Comparison of ENCODE assay signal across 9 mouse cellular contexts in the genomic region with DNA sequence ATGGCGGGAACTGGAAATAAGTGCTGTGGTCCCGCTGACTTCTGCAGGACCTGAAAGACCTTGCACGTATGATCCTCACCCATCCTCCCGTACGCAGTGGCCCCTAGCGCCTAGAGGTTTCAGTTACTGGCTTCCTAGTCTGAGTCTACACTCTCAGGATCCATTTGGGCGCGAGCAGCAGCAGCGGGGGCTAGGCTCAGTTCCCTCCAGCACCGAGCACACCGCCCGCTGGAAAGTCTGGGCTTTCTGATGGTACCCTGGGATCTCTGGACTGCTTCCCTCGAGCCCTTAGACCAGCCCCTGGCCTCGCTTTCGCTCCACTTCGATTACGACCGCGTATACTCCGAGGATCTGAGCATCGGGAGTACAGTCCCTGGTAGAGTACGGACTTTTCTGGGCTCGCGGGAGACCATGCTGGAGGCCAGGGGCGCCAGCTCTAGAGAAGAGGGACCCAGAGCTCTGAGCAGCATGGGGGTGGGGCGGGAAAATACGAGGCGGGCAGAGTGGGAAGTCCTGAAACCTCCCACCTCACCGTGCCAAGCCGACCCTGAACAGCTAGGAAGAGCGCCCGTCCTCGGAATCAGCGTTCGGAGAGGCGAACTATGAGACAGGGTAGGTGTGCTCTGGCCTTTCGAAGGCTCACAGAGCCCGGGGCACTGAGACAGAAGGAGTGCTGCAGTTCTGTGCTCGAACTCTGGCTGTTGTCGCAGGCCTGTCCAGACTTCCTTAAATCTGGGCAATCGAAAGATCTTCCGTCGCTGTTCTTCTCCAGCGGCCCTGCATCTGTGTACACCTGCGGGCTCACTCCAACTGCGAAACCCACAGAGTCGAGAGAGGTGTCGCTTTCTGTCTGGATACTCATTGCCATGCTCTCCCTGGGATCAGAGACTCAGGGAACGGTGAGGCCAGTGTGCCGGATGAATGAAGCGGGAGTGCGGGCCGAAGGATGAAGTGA. TPM values are rescaled to one million over a fixed set of nuclear protein-coding genes. Genes with fewer than 3 reads are reported as not detected.
DNase-seq lines count a peak whose midpoint lies in the region; ATAC-seq and TF ChIP-seq lines count a peak whose summit lies in the region.
"Had no signal": no experiment of that assay in that cellular context is flagged by ENCODE, and none has a peak within 500 bp of the region (broad histone marks: within the 10 kb centered on the region; RNA-seq: fewer than 3 reads in every experiment).

No protein-coding gene starts in this region.

- H3K36me3 ChIP-seq in heart, embryonic 10.5 days = peaks cover 1% of the 10 kb centered on the region; the same call in 1 of the 2 replicates
- no peaks in the 10 kb centered on the region for H3K36me3 ChIP-seq in midbrain, embryonic 12.5 days

- TF ChIP-seq CTCF in brain, embryonic 14.5 days (IDR thresholded peaks at IDR 0.05; ENCODE audit: borderline replicate concordance, extremely low read depth, insufficient read depth, insufficient read length) = no peak

- H3K9me3 ChIP-seq in heart, embryonic 10.5 days = no peaks in the 10 kb centered on the region
- H3K9me3 ChIP-seq in midbrain, embryonic 12.5 days = no peaks in the 10 kb centered on the region

- DNase-seq in heart, embryonic 10.5 days (ENCODE audit: low spot score) = no peak
- DNase-seq in heart, adult 8-10 months (ENCODE audit: low spot score) = no peak
- peak; percentile 46 for DNase-seq in brain, embryonic 14.5 days (ENCODE audit: low read depth)
- DNase-seq in heart, postnatal 36 days = peak; percentile 7 to 22
- no peak for DNase-seq in cerebellum, adult 18-20 months
- DNase-seq in frontal cortex, postnatal 25 days (ENCODE audit: low spot score in 2 of 2) = no peak

- WGBS in heart, embryonic 10.5 days = 2% methylated on average over 53 of the region's 53 CpGs
- WGBS in midbrain, embryonic 12.5 days = 1% methylated on average over 53 of the region's 53 CpGs

- H3K27ac ChIP-seq in heart, embryonic 10.5 days = no peak overlapping the region
- H3K27ac ChIP-seq in midbrain, embryonic 12.5 days (replicated peaks) = no peak overlapping the region

- peaks cover 28% of the 10 kb centered on the region for H3K4me1 ChIP-seq in heart, embryonic 10.5 days
- H3K4me1 ChIP-seq in midbrain, embryonic 12.5 days = peaks cover 37% of the 10 kb centered on the region

- no peak for TF ChIP-seq POLR2A in brain, embryonic 14.5 days (IDR thresholded peaks at IDR 0.05; ENCODE audit: borderline replicate concordance, extremely low read depth, insufficient read depth, insufficient read length, poor library complexity, severe bottlenecking)

- intact Hi-C loops in heart, postnatal 36 days (cut with DNase I) = loop anchor here (5.0 kb wide), 1 partner anchor 102 kb away; no protein-coding TSS in a partner anchor

- H3K4me2 ChIP-seq in midbrain, embryonic 12.5 days (replicated peaks) = peak overlapping the region; percentile 27

- ATAC-seq in midbrain, embryonic 12.5 days (ENCODE audit: low FRiP score, low read depth) = no peak
- ATAC-seq in inflammation-experienced regulatory T-cells, adult 6 months = no peak

- H3K9ac ChIP-seq in midbrain, embryonic 12.5 days (replicated peaks) = no peak overlapping the region

- H3K27me3 ChIP-seq in heart, embryonic 10.5 days (ENCODE audit: insufficient read depth, poor library complexity, severe bottlenecking) = peaks cover 100% of the 10 kb centered on the region
- H3K27me3 ChIP-seq in midbrain, embryonic 12.5 days = peaks cover 100% of the 10 kb centered on the region

- peak overlapping the region; percentile 35 for H3K4me3 ChIP-seq in heart, embryonic 10.5 days
- H3K4me3 ChIP-seq in midbrain, embryonic 12.5 days = peak overlapping the region; percentile 22

RNA-seq across cellular contexts. Expression of a gene that starts 1.9 kb away (rescaled TPM):
- 1.2 TPM in 1 of 2 replicates, not detected in the other for polyA plus RNA-seq in heart, embryonic 10.5 days (2016; fragmentation: Nextera tagmentation; extraction: Ambion mirVana)
- under 1 TPM in 2 of 4 experiments, not detected in 2; 0.19 to 0.34 TPM for total RNA-seq in heart, adult 8-10 months (2022)
- polyA plus RNA-seq in brain, embryonic 14.5 days (2012; rRNA removed) = 5.4 and 6.8 TPM in 2 replicates
- total RNA-seq in heart, postnatal 36 days (2021) = not detected
- 17.4 and 27.4 TPM in 2 replicates for polyA plus RNA-seq in midbrain, embryonic 12.5 days (2016; fragmentation: Nextera tagmentation; extraction: Ambion mirVana)
- polyA plus RNA-seq in inflammation-experienced regulatory T-cells, adult 6 months (2017; shearing (Covaris generic)) = not detected
- total RNA-seq: gastrocnemius, postnatal 36 days had no signal

Comparison
In these comparisons a context has a peak if more than half of its experiments do, and no peak if none do; other contexts are left out.
1. DNase-seq: peak in brain, embryonic 14.5 days (single experiment) and heart, postnatal 36 days (2 of 2); none in heart, embryonic 10.5 days (single experiment), heart, adult 8-10 months (single experiment), cerebellum, adult 18-20 months (0 of 2) and frontal cortex, postnatal 25 days (0 of 2).